Mouse (Mus musculus): Measurements from ENCODE around the gene A1bg.

A1bg gene

DNA sequence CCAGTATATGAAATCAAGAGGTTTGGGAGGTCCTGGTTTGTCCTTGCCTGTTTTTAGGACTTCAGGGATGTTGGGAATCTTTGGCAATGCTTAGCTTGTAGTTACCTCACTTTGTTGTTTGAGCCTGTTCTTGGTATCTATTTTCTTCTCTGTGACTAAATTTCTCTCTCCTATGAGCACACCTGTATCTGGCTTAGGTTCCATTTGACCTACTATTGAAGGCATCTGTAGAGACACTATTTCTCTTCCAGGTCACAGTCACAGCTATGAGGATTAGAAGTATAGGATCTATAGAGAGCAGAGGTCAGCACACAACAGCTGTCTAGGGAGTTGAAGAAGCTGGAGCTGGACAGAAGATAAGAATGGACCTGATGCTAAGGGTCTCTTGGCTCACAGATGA is at the start of gene A1bg:
TSS of gene A1bg (minus strand) at position 101 of the 400 bp plus-strand sequence.
- no peak for DNase-seq (ENCODE audit: low spot score)

- no peak for DNase-seq (ENCODE audit: low spot score)
Observed at GRCm38 (mm10) chr15:60968549-60968861, 45.7 kb upstream of the A1bg start.

DNA sequence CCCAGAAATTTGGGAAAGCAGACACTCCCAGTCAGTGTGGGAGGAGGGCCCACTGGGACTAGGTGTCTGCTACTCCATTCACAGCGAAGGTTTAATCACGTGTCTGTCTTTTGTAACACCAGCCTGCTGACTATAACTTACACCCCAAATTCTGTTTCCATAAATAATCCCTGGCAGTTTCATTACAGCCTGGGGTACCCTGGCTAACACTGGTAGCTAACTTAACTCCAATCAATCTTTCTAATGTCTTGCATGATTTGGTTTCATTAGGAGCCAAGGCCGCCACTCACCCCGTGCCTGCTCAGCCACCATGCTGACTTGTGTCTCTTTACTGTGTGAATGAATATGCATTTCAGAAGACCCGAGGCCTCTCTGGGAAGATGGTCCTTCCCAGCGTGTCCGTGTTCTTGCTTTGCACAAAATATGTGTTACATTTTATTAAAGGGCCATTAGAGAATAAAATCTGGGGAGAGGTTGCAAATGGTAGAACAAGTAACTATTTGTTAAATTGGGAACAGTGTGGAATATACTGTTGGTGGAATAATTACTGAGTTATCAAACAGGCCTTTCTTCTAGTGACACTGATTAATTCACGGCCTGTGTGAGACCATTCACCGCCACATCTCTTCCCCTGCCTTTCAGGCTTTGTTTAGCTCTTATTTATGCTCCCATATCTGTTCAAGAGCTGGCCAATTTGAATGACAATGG is 45.2 kb upstream of the A1bg start:
- DNase-seq (ENCODE audit: low spot score), result no peak

GRCm38 (mm10) chr15:60925686-60926085 is 2.9 kb upstream of the A1bg start:
- DNase-seq (ENCODE audit: low spot score), result no peak

GRCm38 (mm10) chr15:60903763-60904697 is 18.8 kb downstream of the A1bg start:
- no peak for DNase-seq (ENCODE audit: low spot score)

- DNase-seq (ENCODE audit: low spot score), result no peak
Observed at GRCm38 (mm10) chr15:60898187-60898965, 24.4 kb downstream of the A1bg start.

DNA sequence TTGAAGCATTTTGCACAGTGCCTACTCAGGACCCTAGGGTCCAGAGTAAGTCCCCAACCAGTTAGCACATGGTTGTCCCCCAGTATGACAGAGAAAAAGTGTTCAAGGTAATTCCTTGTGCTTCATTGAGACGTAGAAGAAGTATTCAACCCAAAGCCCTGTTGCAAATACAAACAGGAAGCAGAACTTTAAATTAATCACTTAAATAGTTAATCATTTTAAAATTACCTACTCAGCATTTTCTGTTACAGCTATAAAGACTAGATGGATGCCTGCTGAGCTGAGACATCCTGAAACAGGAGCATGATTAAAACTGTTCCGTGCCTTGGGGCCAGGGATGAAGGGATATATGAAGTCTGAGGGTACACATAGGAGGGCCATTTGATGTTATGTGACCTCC is 26.8 kb downstream of the A1bg start:
- no peak for DNase-seq (ENCODE audit: low spot score)

GRCm38 (mm10) chr15:60892976-60893463 is 29.8 kb downstream of the A1bg start:
- DNase-seq (ENCODE audit: low spot score), result no peak

- DNase-seq (ENCODE audit: low spot score), result no peak
Observed at GRCm38 (mm10) chr15:60888724-60889123, 34.1 kb downstream of the A1bg start.

DNA sequence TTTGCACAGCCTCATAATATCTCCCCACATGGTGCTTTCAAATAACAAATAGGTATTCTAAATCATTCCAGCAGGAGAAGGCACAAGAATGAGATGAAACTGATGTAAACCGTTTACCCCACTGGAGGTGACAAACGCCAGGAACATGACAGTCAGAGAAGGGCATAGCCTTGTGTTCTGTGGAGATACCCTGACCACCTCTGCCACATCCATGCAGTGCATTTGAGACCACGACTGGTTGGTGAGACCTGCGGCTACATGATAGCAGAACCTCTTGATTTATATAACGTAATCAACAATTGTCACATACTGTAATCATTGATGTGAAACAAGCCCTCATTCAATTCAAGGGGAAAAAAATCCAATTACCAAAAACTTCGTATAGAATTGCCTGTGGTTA is 47.1 kb downstream of the A1bg start:
- DNase-seq (ENCODE audit: low spot score), result no peak

DNA sequence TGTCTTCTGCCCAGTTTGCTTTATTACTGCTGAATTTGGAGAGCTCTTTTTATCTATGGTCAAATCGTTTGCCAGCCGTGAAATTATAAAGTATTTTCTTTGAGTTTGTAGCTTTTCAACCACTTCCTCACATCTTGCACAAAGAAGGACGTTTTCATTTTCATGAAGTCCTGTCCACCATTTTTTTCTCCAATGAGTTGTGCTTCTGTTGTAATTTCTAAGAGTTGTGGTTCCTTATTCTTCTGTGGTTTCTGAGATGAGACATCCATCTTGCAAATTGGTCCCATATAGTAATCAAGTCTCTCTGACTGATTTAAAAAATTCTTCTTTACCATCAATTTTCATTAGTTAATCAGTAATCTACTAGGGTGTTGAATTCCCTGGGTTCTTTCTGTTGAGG is 60.4 kb downstream of the A1bg start:
- DNase-seq (ENCODE audit: low spot score), result no peak

DNA sequence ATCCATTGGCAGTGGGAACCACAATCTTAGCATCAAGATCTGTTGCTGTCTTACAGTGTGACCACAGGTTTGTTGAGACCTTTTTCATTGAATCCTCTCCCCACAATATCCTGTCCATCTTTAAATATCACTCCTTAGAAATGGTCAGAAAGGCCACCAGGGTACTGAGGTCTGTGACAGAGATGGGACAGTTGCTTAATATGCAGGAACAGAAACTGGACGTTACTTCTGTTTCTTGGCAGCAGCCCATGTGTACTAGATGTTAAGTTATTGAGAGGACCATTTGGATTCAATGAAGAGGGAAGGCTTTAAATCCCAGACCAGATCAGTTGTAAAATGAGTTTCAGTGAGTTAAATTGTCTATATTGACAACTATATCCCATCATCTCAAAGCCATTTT is 67.7 kb downstream of the A1bg start:
- DNase-seq (ENCODE audit: low spot score), result no peak

- DNase-seq (ENCODE audit: low spot score), result no peak
Observed at GRCm38 (mm10) chr15:60854151-60854550, 68.7 kb downstream of the A1bg start.

GRCm38 (mm10) chr15:60853231-60853999 is 69.4 kb downstream of the A1bg start, which contains the start of gene Fam84b:
Gene Fam84b, minus strand, starts transcription at chr15:60853778.
- no peak for DNase-seq (ENCODE audit: low spot score)

GRCm38 (mm10) chr15:60848630-60849029 is 74.2 kb downstream of the A1bg start:
- no peak for DNase-seq (ENCODE audit: low spot score)
